Mouse (Mus musculus) MEL (cell line): ENCODE results near the gene Htt. TPM values are rescaled to one million over a fixed set of nuclear protein-coding genes. Genes with fewer than 3 reads are reported as not detected.

Source experiments
- DNase-seq: peaks from one replicate; pipeline ENCODE4 v3.0.0; 2011; ENCODE audit warnings: low read depth, low spot score
- H3K27ac ChIP-seq: 2 replicates; pipeline ENCODE4 v1.5.1; 2012; ENCODE audit warnings: low read depth, mild to moderate bottlenecking, control low read depth, low read length, moderate library complexity; ENCODE audit not compliant: control insufficient read depth
- H3K27me3 ChIP-seq, 2 experiments: fragments of 150-350 bp in 1 of 2; sonication (generic) in 1 of 2; 2 replicates each; pipeline ENCODE4 v1.6.1; 2012; ENCODE audit warnings: low read length in 2 of 2, mild to moderate bottlenecking in 2 of 2, improper control_type of control experiment in 1 of 2, moderate library complexity in 1 of 2; ENCODE audit not compliant: insufficient read depth in 2 of 2, control insufficient read depth in 1 of 2
- H3K36me3 ChIP-seq, 2 experiments: 2 replicates each; pipeline ENCODE4 v1.6.1; 2012 to 2014; ENCODE audit warnings: low read length in 2 of 2, improper control_type of control experiment in 1 of 2, inconsistent platforms in 1 of 2, mild to moderate bottlenecking in 1 of 2; ENCODE audit not compliant: insufficient read depth in 2 of 2, control insufficient read depth in 1 of 2
- H3K4me1 ChIP-seq, 2 experiments: fragments of 150-350 bp in 1 of 2; sonication (generic) in 1 of 2; 2 replicates each; pipeline ENCODE4 v1.6.1; 2012; ENCODE audit warnings: low read length in 2 of 2, improper control_type of control experiment in 1 of 2, mild to moderate bottlenecking in 1 of 2; ENCODE audit not compliant: insufficient read depth in 2 of 2, control insufficient read depth in 1 of 2
- H3K4me3 ChIP-seq, 2 experiments: fragments of 150-350 bp in 1 of 2; sonication (generic) in 1 of 2; 2 replicates each; pipeline ENCODE4 v1.5.1; 2012; ENCODE audit warnings: low read depth in 2 of 2, low read length in 2 of 2, mild to moderate bottlenecking in 2 of 2, moderate library complexity in 2 of 2, control low read depth in 1 of 2, improper control_type of control experiment in 1 of 2; ENCODE audit not compliant: control insufficient read depth in 1 of 2, insufficient read depth in 1 of 2
- H3K79me2 ChIP-seq: 2 replicates; pipeline ENCODE4 v1.6.1; 2012; ENCODE audit warnings: mild to moderate bottlenecking, low read length, moderate library complexity; ENCODE audit not compliant: control insufficient read depth, poor library complexity, insufficient read depth
- H3K9ac ChIP-seq: 2 replicates; pipeline ENCODE4 v1.6.1; 2012; ENCODE audit warnings: low read depth, mild to moderate bottlenecking, control low read depth, low read length, moderate library complexity; ENCODE audit not compliant: control insufficient read depth, poor library complexity, severe bottlenecking
- H3K9me3 ChIP-seq: fragments of 150-350 bp; sonication (generic); replicated peaks from 2 replicates; pipeline ENCODE4 v1.6.1; 2012; ENCODE audit warnings: mild to moderate bottlenecking, low read length, improper control_type of control experiment, moderate library complexity; ENCODE audit not compliant: insufficient read depth
- CHD2 ChIP-seq: IDR thresholded peaks from 2 replicates; pipeline ENCODE4 v1.6.1; 2011; ENCODE audit warnings: low read length, improper control_type of control experiment
- CTCF ChIP-seq, 3 experiments: IDR thresholded peaks in 2 of 3; conservative IDR thresholded peaks in 1 of 3; 2 replicates each; pipeline ENCODE4 v1.5.1; 2011 to 2012; ENCODE audit warnings: low read length in 3 of 3, low read depth in 2 of 3, mild to moderate bottlenecking in 2 of 3, improper control_type of control experiment in 1 of 3, inconsistent platforms in 1 of 3, mixed read lengths in 1 of 3, moderate library complexity in 1 of 3; ENCODE audit not compliant: control insufficient read depth in 1 of 3, insufficient read depth in 1 of 3, poor library complexity in 1 of 3, severe bottlenecking in 1 of 3
- EP300 ChIP-seq, 2 experiments: IDR thresholded peaks; 2 replicates each; pipeline ENCODE4 v1.6.1; 2011; ENCODE audit warnings: improper control_type of control experiment in 2 of 2, low read length in 2 of 2, low read depth in 1 of 2, mild to moderate bottlenecking in 1 of 2
- GABPA ChIP-seq: IDR thresholded peaks from 2 replicates; pipeline ENCODE4 v1.6.1; 2012; ENCODE audit warnings: low read depth, mild to moderate bottlenecking, inconsistent platforms, low read length, improper control_type of control experiment, moderate library complexity
- HCFC1 ChIP-seq: IDR thresholded peaks from 2 replicates; pipeline ENCODE4 v1.6.1; 2012; ENCODE audit warnings: low read depth, mild to moderate bottlenecking, inconsistent platforms, low read length, improper control_type of control experiment, moderate library complexity
- KAT2A ChIP-seq: conservative IDR thresholded peaks from 2 replicates; pipeline ENCODE4 v1.6.1; 2012; ENCODE audit warnings: low read depth, low read length, improper control_type of control experiment, inconsistent platforms
- MAZ ChIP-seq: IDR thresholded peaks from 2 replicates; pipeline ENCODE4 v1.6.1; 2012; ENCODE audit warnings: low read depth, mild to moderate bottlenecking, inconsistent platforms, low read length, improper control_type of control experiment
- MEF2A ChIP-seq: IDR thresholded peaks from 2 replicates; pipeline ENCODE4 v1.6.1; 2014; ENCODE audit warnings: low read depth, mild to moderate bottlenecking, inconsistent platforms, low read length, improper control_type of control experiment; ENCODE audit not compliant: poor library complexity, insufficient replicate concordance, severe bottlenecking; ENCODE audit errors: extremely low read depth
- MYC ChIP-seq: IDR thresholded peaks from 2 replicates; pipeline ENCODE4 v1.6.1; 2011; ENCODE audit warnings: low read depth, mild to moderate bottlenecking, low read length, improper control_type of control experiment, moderate library complexity
- NRF1 ChIP-seq: IDR thresholded peaks from 2 replicates; pipeline ENCODE4 v1.6.1; 2014; ENCODE audit warnings: low read depth, mild to moderate bottlenecking, inconsistent platforms, low read length, improper control_type of control experiment, moderate library complexity; ENCODE audit not compliant: poor library complexity, insufficient read depth, severe bottlenecking
- POLR2A ChIP-seq, 2 experiments: IDR thresholded peaks; 2 replicates each; pipeline ENCODE4 v1.6.1; 2011 to 2012; ENCODE audit warnings: low read length in 2 of 2, mild to moderate bottlenecking in 2 of 2, control low read depth in 1 of 2, improper control_type of control experiment in 1 of 2, low read depth in 1 of 2, moderate library complexity in 1 of 2; ENCODE audit not compliant: control insufficient read depth in 1 of 2, insufficient read depth in 1 of 2, poor library complexity in 1 of 2
- POLR2AphosphoS2 ChIP-seq: IDR thresholded peaks from 2 replicates; pipeline ENCODE4 v1.6.1; 2011; ENCODE audit warnings: low read length, improper control_type of control experiment
- POLR2AphosphoS5 ChIP-seq: IDR thresholded peaks from 2 replicates; pipeline ENCODE4 v1.6.1; 2012; ENCODE audit warnings: low read depth, borderline replicate concordance, mild to moderate bottlenecking, inconsistent platforms, low read length, moderate library complexity, mixed read lengths
- RAD21 ChIP-seq: IDR thresholded peaks from 2 replicates; pipeline ENCODE4 v1.6.1; 2011; ENCODE audit warnings: mild to moderate bottlenecking, low read depth, low read length, improper control_type of control experiment
- RCOR1 ChIP-seq: IDR thresholded peaks from 2 replicates; pipeline ENCODE4 v1.6.1; 2012; ENCODE audit warnings: low read depth, mild to moderate bottlenecking, inconsistent platforms, low read length, improper control_type of control experiment
- SIN3A ChIP-seq: IDR thresholded peaks from 2 replicates; pipeline ENCODE4 v1.6.1; 2012; ENCODE audit warnings: low read length, improper control_type of control experiment, inconsistent platforms
- SMC3 ChIP-seq: IDR thresholded peaks from 2 replicates; pipeline ENCODE4 v1.6.1; 2011; ENCODE audit warnings: low read depth, low read length, improper control_type of control experiment
- TAL1 ChIP-seq: IDR thresholded peaks from 2 replicates; pipeline ENCODE4 v1.6.1; 2012; ENCODE audit warnings: mild to moderate bottlenecking, inconsistent platforms, low read length, moderate library complexity, mixed read lengths
- TCF12 ChIP-seq: IDR thresholded peaks from 2 replicates; pipeline ENCODE4 v1.6.1; 2014; ENCODE audit warnings: low read depth, mild to moderate bottlenecking, inconsistent platforms, low read length, improper control_type of control experiment, moderate library complexity
- USF1 ChIP-seq: IDR thresholded peaks from 2 replicates; pipeline ENCODE4 v1.6.1; 2014; ENCODE audit warnings: low read depth, mild to moderate bottlenecking, inconsistent platforms, low read length, improper control_type of control experiment, moderate library complexity
- USF2 ChIP-seq, 2 experiments: IDR thresholded peaks; 2 replicates each; pipeline ENCODE4 v1.6.1; 2011 to 2012; ENCODE audit warnings: improper control_type of control experiment in 2 of 2, low read length in 2 of 2, borderline replicate concordance in 1 of 2, inconsistent platforms in 1 of 2, low read depth in 1 of 2, mild to moderate bottlenecking in 1 of 2; ENCODE audit not compliant: insufficient read depth in 1 of 2
- ZC3H11A ChIP-seq: IDR thresholded peaks from 2 replicates; pipeline ENCODE4 v1.6.1; 2012; ENCODE audit warnings: low read depth, mild to moderate bottlenecking, inconsistent platforms, low read length, improper control_type of control experiment
- ZMIZ1 ChIP-seq: IDR thresholded peaks from 2 replicates; pipeline ENCODE4 v1.6.1; 2012; ENCODE audit warnings: low read depth, mild to moderate bottlenecking, inconsistent platforms, low read length, improper control_type of control experiment, moderate library complexity
- ZNF384 ChIP-seq: IDR thresholded peaks from 2 replicates; pipeline ENCODE4 v1.6.1; 2012; ENCODE audit warnings: low read depth, mild to moderate bottlenecking, inconsistent platforms, low read length, improper control_type of control experiment
- polyA plus RNA-seq, 2 experiments: library from polyadenylated mRNA; stranded (reverse) in 1 of 2; unstranded in 1 of 2; fragments of >175 nt in 1 of 2; fragments of >200 nt in 1 of 2; gene quantifications; 2 replicates each; pipeline versions ENCODE4 v1.2.1 to v1.2.4; 2012; ENCODE audit warnings: low replicate concordance in 2 of 2, low read depth in 1 of 2; ENCODE audit not compliant: insufficient read length in 2 of 2, insufficient read depth in 1 of 2, missing spikeins in 1 of 2
- total RNA-seq: library from RNA; depleted of rRNA; stranded (reverse); fragments of 300-350 nt; gene quantifications from 2 replicates; pipeline ENCODE4 v1.2.3, GENCODE M21; 2012

The Htt gene
- total and polyA plus RNA-seq, 3 experiments: 27.0 to 33.0 TPM; not detected in 1

DNA sequence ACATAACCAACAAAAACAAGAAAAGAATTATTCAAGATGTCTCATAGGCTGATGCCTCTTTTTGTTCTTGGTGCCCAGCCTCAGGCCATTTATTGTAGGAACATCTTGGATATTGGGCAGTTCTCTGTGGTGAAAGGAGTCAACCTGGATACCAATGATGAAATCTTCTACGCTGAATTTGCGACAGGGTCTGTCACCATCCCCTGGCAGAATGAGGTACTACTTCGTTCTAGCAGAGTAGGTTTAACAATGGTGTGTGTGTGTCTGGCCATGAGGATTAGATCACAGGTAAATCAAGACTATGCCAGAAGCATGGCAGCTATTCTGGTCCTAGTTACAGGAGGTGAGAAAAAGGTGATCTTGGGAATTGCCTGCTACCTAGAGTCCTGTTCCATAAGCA lies 10.1 kb upstream of the Htt start:
- Histone ChIP-seq H3K36me3 (no peaks in the 10 kb centered on the region), H3K4me3 (no peak overlapping the region), H3K9me3 (no peaks in the 10 kb centered on the region), H3K27me3 (peaks cover 6 to 19% of the 10 kb centered on the region in 2 experiments), H3K4me1 (no peaks in the 10 kb centered on the region), H3K27ac (no peak overlapping the region), H3K9ac (no peak overlapping the region), H3K79me2 (no peaks in the 10 kb centered on the region)
- no peak for DNase-seq
- peak; percentile 9; the same call in 1 of the 2 replicates for TF ChIP-seq SMC3
- no peak for TF ChIP-seq HCFC1
- no peak for TF ChIP-seq GABPA
- no peak for TF ChIP-seq MYC
- no peak for TF ChIP-seq TCF12
- no peak for TF ChIP-seq NRF1
- no peak for TF ChIP-seq EP300 (IDR thresholded peaks at IDR 0.05; ENCODE audit: low read depth in 1 of 2, low read length in 2 of 2)
- TF ChIP-seq CTCF (IDR thresholded peaks at IDR 0.05 in 2 of 3, conservative IDR thresholded peaks at IDR 0.05 in 1 of 3; ENCODE audit: control insufficient read depth in 1 of 3, insufficient read depth in 1 of 3, low read depth in 2 of 3, low read length in 3 of 3, poor library complexity in 1 of 3, severe bottlenecking in 1 of 3): peak in 2 of 3 experiments; percentile 11 to 26; a peak in 1 of 6 replicates
- no peak for TF ChIP-seq TAL1
- no peak for TF ChIP-seq ZNF384
- TF ChIP-seq MEF2A: no peak
- TF ChIP-seq RAD21: peak; percentile 25
- TF ChIP-seq USF1: no peak
- no peak for TF ChIP-seq KAT2A
- TF ChIP-seq USF2 (IDR thresholded peaks at IDR 0.05; ENCODE audit: borderline replicate concordance in 1 of 2, insufficient read depth in 1 of 2, low read depth in 1 of 2, low read length in 2 of 2): no peak
- TF ChIP-seq MAZ: no peak
- TF ChIP-seq POLR2AphosphoS2: no peak
- TF ChIP-seq ZC3H11A: no peak
- no peak for TF ChIP-seq CHD2
- TF ChIP-seq ZMIZ1: no peak
- no peak for TF ChIP-seq POLR2A (IDR thresholded peaks at IDR 0.05; ENCODE audit: control insufficient read depth in 1 of 2, insufficient read depth in 1 of 2, low read depth in 1 of 2, low read length in 2 of 2, poor library complexity in 1 of 2)
- no peak for TF ChIP-seq POLR2AphosphoS5

DNA sequence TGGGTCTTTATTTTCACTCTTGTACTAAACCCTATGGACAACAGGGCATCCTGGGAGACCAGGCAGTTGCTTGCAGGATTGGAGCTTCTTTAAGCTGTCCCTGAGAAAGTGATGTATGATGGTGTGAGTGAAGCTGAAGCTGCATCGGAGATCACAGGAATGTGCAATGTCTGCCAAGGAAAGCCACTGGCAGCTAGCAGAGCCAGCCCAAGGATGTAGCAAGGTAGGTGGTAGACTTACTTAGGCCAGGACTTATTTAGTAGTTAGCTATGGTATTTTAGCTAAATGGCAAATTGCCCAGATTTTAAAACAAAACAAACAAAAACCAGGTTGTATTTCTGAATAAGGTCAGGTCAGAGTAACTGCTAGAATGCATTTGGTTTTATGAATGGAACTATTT lies 2.8 kb upstream of the Htt start:
- no peaks in the 10 kb centered on the region for H3K9me3 ChIP-seq
- peaks cover 16% of the 10 kb centered on the region for H3K79me2 ChIP-seq
- no peak for DNase-seq
- H3K36me3 ChIP-seq: peaks cover 0 to 4% of the 10 kb centered on the region in 2 experiments; a peak in 2 of 4 replicates
- H3K4me3 ChIP-seq: no peak overlapping the region
- peaks cover 0 to 5% of the 10 kb centered on the region in 2 experiments; a peak in 2 of 4 replicates for H3K4me1 ChIP-seq
- peaks cover 4 to 26% of the 10 kb centered on the region in 2 experiments for H3K27me3 ChIP-seq
- no peak overlapping the region for H3K27ac ChIP-seq
- TF ChIP-seq SIN3A (no peak), RCOR1 (no peak), HCFC1 (no peak), TCF12 (no peak)
- no peak overlapping the region for H3K9ac ChIP-seq
